Mouse (Mus musculus) embryonic fibroblast, embryonic 13.5 days (primary cell): ENCODE data around the gene Oas1c. TPM values are rescaled to one million over a fixed set of nuclear protein-coding genes. Genes with fewer than 3 reads are reported as not detected.
"Not testable (repeated sequence)": the region's sequence is repeated elsewhere in the genome, so short reads cannot be mapped to it uniquely, and the experiment has no call there.

Source experiments
- H3K27ac ChIP-seq: 2 replicates; pipeline ENCODE4 v1.5.1; 2012; ENCODE audit warnings: low read length, control low read depth, inconsistent platforms; ENCODE audit not compliant: insufficient read depth
- H3K4me1 ChIP-seq: 2 replicates; pipeline ENCODE4 v1.6.1; 2011; ENCODE audit warnings: low read length; ENCODE audit not compliant: control insufficient read depth, insufficient read depth
- H3K4me3 ChIP-seq: 2 replicates; pipeline ENCODE4 v1.5.1; 2011; ENCODE audit warnings: mild to moderate bottlenecking, control low read depth, low read length; ENCODE audit not compliant: insufficient read depth
- CTCF ChIP-seq: IDR thresholded peaks from 2 replicates; pipeline ENCODE4 v1.5.1; 2011; ENCODE audit warnings: mild to moderate bottlenecking, control low read depth, low read length, moderate library complexity, borderline replicate concordance; ENCODE audit not compliant: insufficient read depth
- POLR2A ChIP-seq: IDR thresholded peaks from 2 replicates; pipeline ENCODE4 v1.6.1; 2011; ENCODE audit warnings: low read depth, mild to moderate bottlenecking, control low read depth, low read length, moderate library complexity
- polyA plus RNA-seq: library from polyadenylated mRNA; stranded (reverse); fragments of >200 nt; gene quantifications from 2 replicates; pipeline ENCODE4 v1.2.4, GENCODE M21; 2011; ENCODE audit warnings: low read depth; ENCODE audit not compliant: missing spikeins, insufficient read length

Oas1c gene
- polyA plus RNA-seq, 1 experiment: 1.3 TPM

DNA sequence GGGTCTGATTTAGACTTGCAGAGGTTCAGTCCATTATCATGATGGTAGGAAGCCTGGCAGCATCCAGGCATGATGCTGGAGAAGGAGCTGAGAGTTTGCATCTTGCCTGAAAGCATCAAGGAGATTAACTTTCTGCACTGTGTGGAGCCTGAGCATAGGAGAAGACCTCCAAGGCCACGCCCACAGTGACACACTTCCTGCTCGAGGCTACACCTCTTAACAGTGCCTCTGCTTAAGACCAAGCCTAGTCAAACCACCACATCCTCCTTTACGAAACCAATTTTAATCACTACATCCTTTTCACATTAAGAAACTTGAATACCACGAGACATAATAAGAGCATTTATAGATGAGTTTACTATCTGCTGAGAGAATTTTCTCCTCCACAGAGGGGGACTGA lies 18.7 kb upstream of the Oas1c start:
- TF ChIP-seq POLR2A (no peak), CTCF (no peak)
- no peak overlapping the region for H3K27ac ChIP-seq

DNA sequence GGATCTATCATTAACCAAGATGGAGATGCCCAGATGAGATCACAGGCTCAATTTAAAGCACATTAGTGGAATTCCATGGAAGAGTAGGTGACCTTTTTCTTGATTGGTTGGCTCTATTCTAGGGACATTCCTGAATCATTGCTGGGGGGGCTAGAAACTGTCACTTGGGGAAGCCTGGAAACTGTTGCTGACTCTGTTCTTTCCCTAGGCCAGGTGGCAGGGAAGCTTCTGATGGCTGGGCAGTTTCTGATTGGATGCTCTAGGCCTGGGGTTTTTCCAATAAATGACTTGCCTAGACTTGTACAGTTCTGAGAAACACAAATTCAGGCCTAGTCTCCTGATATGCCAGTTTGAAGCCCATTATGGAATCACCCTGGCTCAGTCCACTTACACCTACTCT lies 6.7 kb upstream of the Oas1c start:
- TF ChIP-seq POLR2A (no peak), CTCF (no peak)
- H3K27ac ChIP-seq: no peak overlapping the region
- no peaks in the 10 kb centered on the region for H3K4me1 ChIP-seq
- H3K4me3 ChIP-seq: no peak overlapping the region

More for the DNA sequence above, 18.7 kb upstream of the Oas1c start:
- H3K4me3 ChIP-seq: no peak overlapping the region
- H3K4me1 ChIP-seq: no peaks in the 10 kb centered on the region

DNA sequence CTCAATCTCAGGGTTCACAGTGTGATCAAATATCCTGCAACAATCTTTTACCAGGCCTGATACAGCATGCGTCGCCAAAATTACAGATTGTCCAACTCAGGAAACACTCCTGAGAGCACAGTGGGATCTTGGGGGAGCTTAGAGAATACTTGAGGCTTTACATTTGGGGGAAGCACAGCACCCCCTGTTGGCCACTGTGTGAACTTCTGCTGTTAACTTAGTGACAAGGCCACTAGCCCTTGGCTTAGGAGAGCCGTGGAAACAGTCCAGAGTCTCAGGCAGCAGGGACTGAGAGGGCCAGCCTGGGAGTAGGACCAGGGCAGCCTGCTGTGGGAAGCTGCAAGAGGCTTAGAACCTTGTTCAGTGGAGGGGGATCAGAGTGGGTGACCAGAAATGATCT lies 3.6 kb upstream of the Oas1c start:
- no peak for TF ChIP-seq POLR2A
- H3K27ac ChIP-seq: no peak overlapping the region
- H3K4me3 ChIP-seq: no peak overlapping the region
- no peaks in the 10 kb centered on the region for H3K4me1 ChIP-seq

DNA sequence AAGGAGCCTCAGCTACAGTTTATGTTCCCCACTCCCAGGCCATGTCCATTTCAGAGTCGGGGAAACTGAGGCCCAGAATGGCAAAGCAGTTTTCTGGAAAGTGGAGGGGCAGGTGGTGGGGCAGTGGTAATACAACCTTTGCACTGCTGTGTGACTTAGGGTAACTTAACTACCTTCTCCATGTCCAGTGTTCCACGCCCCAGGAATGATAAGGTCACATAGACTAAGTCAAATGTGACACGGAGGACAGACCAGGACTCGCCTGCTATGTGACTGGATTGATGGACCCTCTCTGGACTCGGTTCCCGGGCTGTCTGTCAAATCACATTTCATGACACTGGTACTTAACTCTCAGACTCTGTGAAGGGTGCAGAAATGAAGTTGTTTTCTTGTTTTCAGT lies 709 bp upstream of the Oas1c start:
- no peak overlapping the region for H3K27ac ChIP-seq
- H3K4me3 ChIP-seq: peak overlapping the region; percentile 55
- no peaks in the 10 kb centered on the region for H3K4me1 ChIP-seq
- TF ChIP-seq CTCF: no peak
- TF ChIP-seq POLR2A: no peak

DNA sequence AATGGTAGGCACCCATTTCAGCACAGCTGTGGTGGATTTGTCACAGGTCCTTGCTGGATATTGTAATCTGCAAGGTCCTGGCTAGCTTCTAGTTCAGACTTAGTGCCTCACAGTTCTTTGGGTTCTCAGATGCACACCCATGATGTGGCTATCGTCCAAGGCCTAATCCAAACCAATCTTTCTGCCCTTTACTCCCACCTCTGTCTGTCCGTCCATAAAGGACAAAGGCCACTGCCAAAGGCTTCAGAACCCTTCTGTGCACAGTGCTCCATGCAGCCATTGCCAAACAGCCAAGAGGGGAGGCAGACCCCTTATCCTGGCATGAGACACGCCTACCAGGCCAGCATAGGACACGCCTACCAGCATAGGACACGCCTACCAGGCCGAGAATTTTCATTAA lies 3.1 kb downstream of the Oas1c start:
- H3K4me3 ChIP-seq: no peak overlapping the region
- TF ChIP-seq POLR2A: no peak
- TF ChIP-seq CTCF: no peak
- H3K4me1 ChIP-seq: no peaks in the 10 kb centered on the region
- H3K27ac ChIP-seq: no peak overlapping the region

DNA sequence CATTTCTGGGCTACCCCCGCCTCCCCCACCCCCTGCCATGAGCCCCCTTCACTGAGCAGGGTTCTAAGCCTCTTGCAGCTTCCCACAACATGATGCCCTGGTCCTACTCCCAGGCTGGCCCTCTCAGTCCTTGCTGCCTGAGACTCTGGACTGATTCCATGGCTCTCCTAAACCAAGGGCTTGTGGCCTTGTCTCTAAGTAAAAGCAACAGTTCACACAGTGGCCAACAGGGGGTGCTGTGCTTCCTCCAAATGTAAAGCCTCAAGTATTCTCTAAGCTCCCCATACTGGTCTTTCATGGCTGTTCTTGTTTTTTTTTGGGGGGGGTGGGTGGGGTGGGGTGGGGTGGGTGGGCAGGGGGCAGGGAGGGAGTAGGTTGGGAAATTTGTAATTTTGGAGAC lies 5.9 kb downstream of the Oas1c start:
- H3K4me3 ChIP-seq: no peak overlapping the region
- no peaks in the 10 kb centered on the region; the same call in 1 of the 2 replicates for H3K4me1 ChIP-seq
- H3K27ac ChIP-seq: no peak overlapping the region
- no peak for TF ChIP-seq CTCF
- no peak for TF ChIP-seq POLR2A

DNA sequence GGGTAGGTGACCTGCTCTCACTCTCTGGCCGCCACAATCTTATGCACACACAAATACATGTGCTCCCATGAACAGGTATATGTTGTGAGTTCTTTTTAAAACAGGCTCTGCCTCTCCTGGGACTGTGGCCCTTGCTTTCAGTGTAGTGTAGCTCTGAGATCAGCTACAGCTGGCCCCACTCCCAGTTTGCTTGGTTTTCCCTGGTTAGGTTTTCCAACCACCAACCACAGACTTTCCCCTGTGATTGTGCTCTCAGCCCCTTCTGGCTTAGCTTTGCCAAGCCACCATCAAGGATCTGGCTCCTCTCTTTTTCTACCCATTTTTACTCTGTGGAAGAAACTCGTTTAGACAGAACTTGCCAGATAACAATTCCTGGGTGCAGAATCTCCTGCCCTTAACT lies 8.7 kb downstream of the Oas1c start:
- TF ChIP-seq POLR2A: no peak
- no peak for TF ChIP-seq CTCF
- no peaks in the 10 kb centered on the region; the same call in 1 of the 2 replicates for H3K4me1 ChIP-seq
- no peak overlapping the region for H3K4me3 ChIP-seq
- no peak overlapping the region for H3K27ac ChIP-seq

DNA sequence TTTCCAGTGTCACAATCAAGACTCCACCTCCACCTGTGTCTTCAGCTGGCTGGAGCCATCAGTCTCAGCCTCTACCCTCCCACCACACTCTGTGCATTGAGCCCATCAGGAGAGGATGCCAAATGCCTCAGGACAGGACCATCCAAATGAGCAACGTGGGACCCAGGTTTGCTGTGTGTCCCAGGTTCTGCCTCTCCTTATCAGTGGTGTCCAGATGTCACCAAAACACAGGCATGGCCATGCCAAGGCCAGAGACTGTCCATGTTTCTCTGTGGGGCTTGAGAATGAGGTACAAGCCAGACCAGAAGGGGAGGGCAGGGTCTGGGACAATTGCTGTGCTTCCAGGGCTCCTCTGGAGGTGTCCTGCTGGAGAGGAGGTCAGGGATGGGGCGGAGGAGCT lies 13.4 kb downstream of the Oas1c start:
- not testable (repeated sequence) for H3K4me1 ChIP-seq, H3K27ac ChIP-seq, H3K4me3 ChIP-seq

DNA sequence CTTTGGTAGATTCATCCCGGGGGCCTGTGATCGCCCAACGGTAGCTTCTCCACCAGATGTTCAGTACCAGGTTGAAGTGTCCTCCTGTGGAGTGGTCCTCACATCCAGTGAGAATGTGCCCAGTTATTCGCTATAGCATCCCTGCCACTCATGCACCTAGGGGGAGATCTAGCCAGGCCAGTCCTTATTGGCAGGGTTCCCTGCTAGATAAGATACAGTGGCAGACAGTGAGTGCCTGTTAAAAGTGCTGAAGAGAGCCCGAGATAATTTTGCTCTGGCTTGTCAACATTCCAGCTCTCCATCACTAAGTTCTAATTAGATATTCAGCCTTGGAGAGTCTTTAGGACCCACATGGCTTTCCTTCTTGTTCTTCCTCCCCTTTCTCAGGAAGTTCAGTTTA lies 14.2 kb downstream of the Oas1c start:
- not testable (repeated sequence) for H3K4me1 ChIP-seq, H3K4me3 ChIP-seq, H3K27ac ChIP-seq

DNA sequence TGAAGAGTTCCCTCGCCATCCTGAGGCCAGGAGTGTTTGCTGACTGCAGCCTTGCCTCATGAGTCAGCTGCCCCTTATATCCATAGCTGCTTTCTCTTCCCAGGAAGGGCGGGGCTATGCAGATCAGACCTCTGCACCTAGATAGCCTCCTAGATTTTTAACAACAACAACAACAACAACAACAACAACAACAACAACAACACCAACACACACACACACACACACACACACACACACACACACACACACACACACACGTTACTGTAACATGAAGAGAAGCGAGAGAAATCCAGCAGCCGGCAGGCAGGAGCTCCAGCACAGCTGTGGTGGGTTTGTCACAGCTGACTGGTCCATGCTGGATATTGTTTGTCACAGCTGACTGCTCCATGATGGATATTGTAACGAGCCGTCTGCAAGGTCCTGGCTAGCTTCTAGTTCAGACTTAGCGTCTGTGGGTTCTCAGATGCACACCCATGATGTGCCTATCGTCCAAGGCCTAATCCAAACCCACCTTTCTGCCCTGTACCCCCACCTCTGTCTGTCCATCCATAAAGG lies 16.8 kb downstream of the Oas1c start, which contains the start of gene Oas1e:
Oas1e (minus strand) TSS at position 51 of the 555 bp plus-strand sequence.
- H3K4me1 ChIP-seq, H3K27ac ChIP-seq: not testable (repeated sequence)

DNA sequence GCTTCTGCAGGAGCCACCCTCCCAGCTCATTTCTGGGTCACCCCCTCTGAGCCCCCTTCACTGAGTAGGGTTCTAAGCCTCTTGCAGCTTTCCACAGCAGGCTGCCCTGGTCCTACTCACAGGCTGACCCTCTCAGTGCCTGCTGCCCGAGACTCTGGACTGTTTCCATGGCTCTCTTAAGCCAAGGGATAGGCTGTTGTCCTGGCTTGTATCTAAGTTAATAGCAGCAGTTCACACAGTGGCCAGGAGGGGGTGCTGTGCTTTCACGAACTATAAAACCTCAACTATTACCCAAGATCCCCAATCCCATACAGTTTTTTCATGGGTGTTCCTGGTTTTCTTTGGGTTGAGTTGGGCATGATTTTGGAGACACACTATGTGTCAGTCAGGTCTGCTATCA lies 19.3 kb downstream of the Oas1c start:
- Histone ChIP-seq H3K4me1 (no peaks in the 10 kb centered on the region), H3K27ac (no peak overlapping the region), H3K4me3 (no peak overlapping the region)
- no peak for TF ChIP-seq POLR2A
- TF ChIP-seq CTCF: 0 out of 2 replicates have a peak, but pooled peaks have one; percentile 1

More for the DNA sequence above, 16.8 kb downstream of the Oas1c start, which contains the start of gene Oas1e:
- H3K4me3 ChIP-seq: not testable (repeated sequence)

DNA sequence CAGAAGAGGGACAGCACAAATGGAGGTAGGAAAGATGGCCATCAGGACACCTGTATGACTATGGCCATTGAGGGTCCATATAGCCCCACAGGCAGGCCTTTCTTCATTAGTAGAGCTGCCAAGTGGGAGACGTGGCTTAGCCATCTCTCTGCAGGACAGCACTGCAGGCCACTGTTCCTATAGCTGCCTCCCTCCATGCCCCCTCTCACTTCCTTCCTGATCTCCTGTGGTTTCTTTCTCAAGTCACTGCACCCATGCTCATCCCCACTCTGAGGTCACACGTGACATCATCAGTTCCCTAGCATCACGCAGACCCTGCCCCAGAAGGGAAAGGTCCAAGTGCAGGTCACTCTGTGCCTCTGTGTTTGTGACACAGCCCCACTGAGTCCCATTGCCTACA lies 25.3 kb downstream of the Oas1c start:
- no peak overlapping the region for H3K4me3 ChIP-seq
- H3K27ac ChIP-seq: no peak overlapping the region
- no peak for TF ChIP-seq POLR2A
- TF ChIP-seq CTCF: no peak
- H3K4me1 ChIP-seq: no peaks in the 10 kb centered on the region
